Mouse (Mus musculus) mouse embryonic stem cell (cell line): ENCODE results near the gene Slamf9.

ENCODE experiments used
- in situ Hi-C, 2 experiments: fragments of 300-500 bp; cut with MboI; formaldehyde crosslinking; loops; 1 replicate in 1 of 2; 3 replicates in 1 of 2; pipeline ENCODE4 v1.14.3; 2019 to 2020; ENCODE audit warnings: low sequenced_read_pairs in 2 of 2, low pct_unique_long_range_greater_than_20kb in 1 of 2, mixed read lengths in 1 of 2; ENCODE audit not compliant: unreplicated experiment in 1 of 2

The Slamf9 gene

GRCm38 (mm10) chr1:172484236-172484635 lies 9.1 kb downstream of the Slamf9 start:
- in situ Hi-C loops: loop anchor here in 1 of 2 experiments (10.0 kb wide), 1 partner anchor 69 kb away; no protein-coding TSS in a partner anchor

- in situ Hi-C loops: loop anchor here in 1 of 2 experiments (10.0 kb wide), 1 partner anchor 70 kb away; no protein-coding TSS in a partner anchor
These were observed 9.5 kb downstream of the Slamf9 start for GRCm38 (mm10) chr1:172484671-172485070.

- in situ Hi-C loops: loop anchor here in 1 of 2 experiments (10.0 kb wide), 1 partner anchor 71 kb away; no protein-coding TSS in a partner anchor
These were observed 10.7 kb downstream of the Slamf9 start for GRCm38 (mm10) chr1:172485821-172486220.

GRCm38 (mm10) chr1:172486236-172486635 lies 11.1 kb downstream of the Slamf9 start:
- in situ Hi-C loops: loop anchor here in 1 of 2 experiments (10.0 kb wide), 1 partner anchor 71 kb away; no protein-coding TSS in a partner anchor

- in situ Hi-C loops: loop anchor here in 1 of 2 experiments (10.0 kb wide), 1 partner anchor 72 kb away; no protein-coding TSS in a partner anchor
These were observed 11.5 kb downstream of the Slamf9 start for GRCm38 (mm10) chr1:172486651-172487050.

- in situ Hi-C loops: loop anchor here in 1 of 2 experiments (10.0 kb wide), 1 partner anchor 73 kb away; no protein-coding TSS in a partner anchor
These were observed 12.7 kb downstream of the Slamf9 start for GRCm38 (mm10) chr1:172487859-172488258.

- in situ Hi-C loops: loop anchor here in 1 of 2 experiments (10.0 kb wide), 1 partner anchor 74 kb away; no protein-coding TSS in a partner anchor
These were observed 13.7 kb downstream of the Slamf9 start for GRCm38 (mm10) chr1:172488831-172489230.

GRCm38 (mm10) chr1:172489585-172490250 lies 14.6 kb downstream of the Slamf9 start:
- in situ Hi-C loops: loop anchor here in 1 of 2 experiments (10.0 kb wide), 1 partner anchor 75 kb away; no protein-coding TSS in a partner anchor

- in situ Hi-C loops: no loop called here
These were observed 15.1 kb downstream of the Slamf9 start for GRCm38 (mm10) chr1:172490261-172490661.

- in situ Hi-C loops: no loop called here
These were observed 16.9 kb downstream of the Slamf9 start for GRCm38 (mm10) chr1:172492047-172492446.

- in situ Hi-C loops: no loop called here
These were observed 18.4 kb downstream of the Slamf9 start for GRCm38 (mm10) chr1:172493516-172493915.

GRCm38 (mm10) chr1:172496030-172496429 lies 20.9 kb downstream of the Slamf9 start:
- in situ Hi-C loops: no loop called here

GRCm38 (mm10) chr1:172497428-172497827 lies 22.3 kb downstream of the Slamf9 start:
- in situ Hi-C loops: no loop called here

GRCm38 (mm10) chr1:172499765-172500441 lies 24.7 kb downstream of the Slamf9 start, which contains the start of gene Tagln2:
Tagln2 (plus strand) TSS chr1:172500047.
- in situ Hi-C loops: no loop called here

- in situ Hi-C loops: no loop called here
These were observed 25.6 kb downstream of the Slamf9 start for GRCm38 (mm10) chr1:172500451-172501370.

- in situ Hi-C loops: no loop called here
These were observed 26.4 kb downstream of the Slamf9 start for GRCm38 (mm10) chr1:172501371-172502144.
